Mouse (Mus musculus) frontal cortex, postnatal 10 days (tissue): ENCODE measurements around the gene Cpd.

Experiments
- DNase-seq, 2 experiments: peaks; one replicate each; pipeline ENCODE4 v3.0.0; 2022; ENCODE audit warnings: low spot score in 2 of 2, mixed read lengths in 1 of 2

The Cpd gene

GRCm38 (mm10) chr11:76791331-76791730 is 55.5 kb downstream of the Cpd start:
- DNase-seq: no peak

GRCm38 (mm10) chr11:76789252-76789651 is 57.6 kb downstream of the Cpd start:
- no peak for DNase-seq

- no peak for DNase-seq
Measured at GRCm38 (mm10) chr11:76775533-76775932, 71.3 kb downstream of the Cpd start.

DNA sequence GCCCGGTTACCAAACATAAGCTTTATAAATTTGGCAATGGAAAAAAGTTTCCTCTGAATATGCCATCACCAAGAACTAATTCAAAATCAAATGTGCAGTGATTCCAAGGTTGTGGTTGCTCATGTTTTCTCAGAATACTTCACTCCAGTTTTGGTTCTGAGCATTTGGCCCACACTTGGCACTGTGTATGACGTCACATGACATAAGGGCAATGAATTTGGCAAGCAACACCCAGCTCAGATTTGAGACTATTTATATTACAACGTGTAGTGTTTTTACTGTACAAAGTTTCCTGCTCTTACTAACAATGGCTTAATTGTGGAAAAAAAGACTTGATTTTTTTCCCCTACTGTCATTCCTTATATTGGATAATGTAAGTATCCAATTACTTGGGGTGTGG is 73.0 kb downstream of the Cpd start:
- no peak for DNase-seq

GRCm38 (mm10) chr11:76770566-76770965 is 76.3 kb downstream of the Cpd start:
- DNase-seq: no peak

DNA sequence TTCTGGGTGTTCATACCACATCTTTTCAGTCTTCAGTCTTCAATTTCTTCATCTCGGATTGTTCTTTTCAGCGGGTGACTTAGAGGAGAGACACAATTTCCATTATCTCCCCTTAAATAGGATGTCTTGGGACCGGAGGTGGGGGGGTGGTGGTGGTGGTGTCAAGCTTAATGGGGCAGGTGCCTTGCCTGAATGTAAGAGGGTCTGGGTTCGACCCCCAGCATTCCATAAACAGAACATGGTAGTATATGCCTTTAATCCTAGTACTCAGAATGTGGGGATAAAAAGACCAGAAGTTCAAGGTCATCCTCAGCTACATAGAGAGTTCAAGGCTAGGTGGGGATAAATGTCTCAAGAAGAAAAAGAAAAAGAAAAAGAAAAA is 83.1 kb downstream of the Cpd start:
- no peak for DNase-seq

DNA sequence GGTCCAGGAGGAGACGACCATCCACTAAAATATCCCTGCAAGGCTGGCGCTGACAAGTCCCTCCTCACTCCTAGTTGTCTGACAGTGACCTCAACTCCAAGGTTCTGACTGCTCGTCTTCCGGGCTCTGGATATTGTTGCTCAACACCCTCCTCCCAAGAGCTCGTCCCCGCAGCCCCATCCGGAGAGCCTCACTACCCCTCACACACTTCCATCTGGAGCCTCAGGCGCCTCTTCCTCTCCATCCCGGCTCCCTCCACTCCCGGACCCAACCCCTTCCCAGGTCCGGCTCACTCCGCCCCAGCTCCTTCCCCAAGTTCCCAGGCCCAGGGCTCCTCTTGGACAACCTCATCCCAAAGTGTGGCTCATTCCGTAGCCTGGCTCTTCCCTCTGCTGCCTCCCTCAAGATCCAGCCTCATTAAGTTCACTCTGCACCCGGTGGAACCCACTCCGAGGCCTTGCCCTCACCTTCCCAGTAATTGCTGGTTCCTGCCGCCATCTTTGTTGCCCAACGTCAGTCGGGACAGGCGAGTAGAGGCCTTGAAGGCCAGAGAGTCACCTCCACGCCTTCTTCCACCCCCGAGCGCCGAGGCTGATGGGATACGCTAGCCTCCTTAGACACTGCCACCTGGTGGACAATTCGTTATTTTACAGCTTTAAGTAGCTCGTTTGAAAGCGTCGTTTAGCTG is 83.6 kb downstream of the Cpd start, which contains the start of gene Gosr1:
Gene Gosr1 (minus strand): TSS at position 527 of the 688 bp plus-strand sequence.
- DNase-seq: peak; percentile 88 to 89

GRCm38 (mm10) chr11:76752276-76752675 is 94.5 kb downstream of the Cpd start:
- no peak for DNase-seq

- no peak for DNase-seq
Measured at GRCm38 (mm10) chr11:76748819-76749218, 98.0 kb downstream of the Cpd start.

- no peak for DNase-seq
Measured at GRCm38 (mm10) chr11:76745921-76746320, 100.9 kb downstream of the Cpd start.

DNA sequence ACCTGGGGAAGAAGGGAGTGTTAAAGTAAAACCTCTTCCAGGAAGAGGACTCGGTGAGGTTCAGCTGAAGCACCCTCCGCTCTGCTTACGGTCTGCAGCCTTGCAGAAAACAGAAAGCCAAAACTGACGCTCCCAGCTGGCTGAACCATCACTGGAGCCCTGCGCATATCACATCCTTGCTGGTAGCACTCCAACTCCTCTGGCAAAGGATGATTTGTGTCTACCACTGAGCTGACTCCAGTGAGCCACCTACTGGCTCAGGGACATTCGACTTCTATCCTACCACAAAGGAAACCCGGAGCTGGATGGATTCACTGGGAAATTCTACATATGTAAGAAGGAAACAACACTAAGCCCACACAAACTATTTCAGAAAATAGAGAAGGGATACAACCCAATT is 102.3 kb downstream of the Cpd start:
- DNase-seq: peak in 1 of 2 experiments; percentile 25

GRCm38 (mm10) chr11:76742511-76742910 is 104.3 kb downstream of the Cpd start:
- DNase-seq: no peak

GRCm38 (mm10) chr11:76739125-76739524 is 107.7 kb downstream of the Cpd start:
- no peak for DNase-seq

GRCm38 (mm10) chr11:76735753-76736324 is 111.0 kb downstream of the Cpd start:
- no peak for DNase-seq

DNA sequence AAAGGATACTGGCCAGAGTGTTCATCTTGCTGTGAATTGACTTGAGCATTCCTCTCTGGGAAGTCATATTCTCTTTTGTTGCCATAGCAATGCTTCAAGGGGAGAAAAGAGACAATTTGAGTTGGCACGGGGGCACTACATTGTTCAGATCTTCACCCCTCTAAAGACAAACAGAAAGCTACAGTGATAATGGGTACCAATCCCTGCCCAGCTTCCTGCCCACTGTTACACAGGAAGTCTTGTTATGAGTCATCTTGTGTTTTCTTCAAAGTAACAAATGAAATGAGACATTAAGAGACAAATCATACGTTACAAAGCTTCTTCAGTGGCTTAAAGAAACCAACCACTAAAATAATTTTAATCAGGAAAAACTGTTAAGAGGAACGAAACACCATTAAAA is 112.3 kb downstream of the Cpd start:
- no peak for DNase-seq

DNA sequence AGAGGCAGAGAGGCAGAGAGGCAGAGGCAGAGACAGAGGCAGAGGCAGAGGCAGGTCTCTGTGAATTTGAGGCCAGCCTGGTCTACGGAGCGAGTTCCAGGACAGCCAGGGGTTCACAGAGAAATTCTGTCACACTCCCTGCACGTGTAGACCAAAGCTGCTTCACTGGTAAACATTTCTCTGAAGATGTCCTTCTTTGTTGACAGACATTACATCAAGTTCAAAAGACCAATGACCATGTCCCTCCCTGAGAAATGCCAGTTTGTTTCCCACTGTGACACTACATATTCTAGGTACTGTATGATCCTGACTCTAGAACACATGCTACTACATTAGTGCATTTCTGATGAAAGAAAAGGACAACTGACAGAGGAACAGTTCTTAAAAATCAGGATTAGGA is 116.2 kb downstream of the Cpd start:
- DNase-seq: no peak
